Mouse (Mus musculus): ENCODE data around the gene Msi2.

DNA sequence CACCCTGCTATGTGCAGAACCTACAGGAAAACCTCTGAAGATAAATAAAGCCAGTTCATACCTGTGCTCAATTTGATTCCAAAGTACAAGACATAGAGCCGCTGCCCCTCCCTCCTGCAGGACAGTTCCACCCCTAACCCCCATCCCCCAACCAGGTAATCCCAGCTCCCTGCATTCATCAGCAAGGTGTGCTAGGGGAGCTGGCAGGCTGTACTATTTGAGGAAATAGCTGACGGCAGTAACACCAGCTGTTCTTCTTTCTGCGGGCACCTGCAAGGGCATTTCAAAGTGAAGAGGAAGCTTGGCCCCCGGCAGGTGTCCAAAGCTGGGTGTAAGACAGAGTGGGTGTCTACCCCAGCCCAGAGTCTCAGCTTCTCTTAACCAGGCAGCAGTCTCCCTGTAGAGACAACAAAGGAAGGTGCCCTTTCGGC, 314.1 kb downstream of the Msi2 start:
- TF ChIP-seq GATA1 (IDR thresholded peaks at IDR 0.05; ENCODE audit: borderline replicate concordance, low read length), result no peak
- TF ChIP-seq FLI1 (IDR thresholded peaks at IDR 0.05; ENCODE audit: low read length), result no peak
